Mouse (Mus musculus) CD8-positive naive resting alpha-beta T cell, adult 57 days (primary cell): ENCODE measurements around the gene Dvl3. TPM values are rescaled to one million over a fixed set of nuclear protein-coding genes. Genes with fewer than 3 reads are reported as not detected.

ENCODE experiments used
- total RNA-seq: library from RNA; stranded (reverse); gene quantifications from one replicate; pipeline ENCODE4 v1.2.4, GENCODE M21; 2023

Dvl3 gene
- total RNA-seq = 41.3 TPM

GRCm38 (mm10) chr16:20516726-20517201 lies at the start of gene Dvl3:
Dvl3 (plus strand) TSS chr16:20516982.

DNA sequence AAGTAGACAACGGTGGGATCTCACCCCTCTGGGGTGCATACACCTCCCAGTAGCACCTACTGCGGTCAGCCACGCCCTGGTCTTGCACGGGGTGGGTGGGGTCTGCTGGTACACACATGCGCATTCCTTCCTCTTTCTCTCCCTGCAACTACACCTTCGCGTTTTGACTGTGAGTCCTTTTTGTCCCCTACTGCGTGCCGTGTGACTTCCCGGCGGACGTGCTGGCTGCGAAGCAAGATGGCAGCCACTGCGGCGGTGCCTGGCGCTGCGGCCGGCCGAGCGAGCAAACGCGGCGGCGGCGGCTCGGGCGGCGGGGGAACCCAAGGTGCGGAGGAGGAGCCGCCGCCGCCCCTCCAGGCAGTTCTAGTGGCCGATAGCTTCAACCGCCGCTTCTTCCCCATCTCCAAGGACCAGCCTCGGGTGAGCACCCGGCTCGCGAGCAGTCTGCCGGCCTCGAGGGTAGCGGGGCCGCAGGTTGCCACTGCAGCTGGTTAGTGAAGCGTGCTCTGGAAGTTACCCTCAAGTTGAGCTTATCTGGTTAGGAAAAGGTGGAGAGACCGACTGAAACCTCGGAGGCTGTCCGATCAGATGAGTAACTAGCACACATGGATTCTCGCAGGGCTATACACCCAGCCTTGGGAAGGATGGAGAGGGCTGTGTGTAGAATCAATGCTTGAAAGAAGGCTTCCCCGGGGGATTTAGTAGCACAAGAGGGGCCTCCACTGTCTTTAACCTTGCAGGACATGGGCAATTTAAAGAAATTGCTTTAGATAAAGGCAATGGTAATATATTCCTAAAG lies 17.9 kb upstream of the Dvl3 start, which contains the start of gene Eif2b5:
Gene Eif2b5, plus strand, starts transcription at position 141 of the 799 bp plus-strand sequence.

GRCm38 (mm10) chr16:20535296-20536080 lies 18.7 kb downstream of the Dvl3 start, which contains the start of gene Ap2m1:
Ap2m1 (plus strand) TSS chr16:20535478.

GRCm38 (mm10) chr16:20548096-20548948 lies 31.5 kb downstream of the Dvl3 start, which contains the start of gene Abcf3:
Abcf3 (plus strand) TSS chr16:20548577.

Other genes with a start within 250 kb of the Dvl3 start
- gene Parl, start 214.6 kb upstream of the Dvl3 start, total RNA-seq = 82.8 TPM
- not detected for gene Cyp2ab1, start 191.6 kb upstream of the Dvl3 start, total RNA-seq
- 77.7 TPM for gene Abcc5, start 90.6 kb upstream of the Dvl3 start, total RNA-seq
- gene Eif2b5, start 18.2 kb upstream of the Dvl3 start, total RNA-seq = 37.4 TPM
- gene Ap2m1, start 18.5 kb downstream of the Dvl3 start, total RNA-seq = 174 TPM
- 82.8 TPM for gene Abcf3, start 31.6 kb downstream of the Dvl3 start, total RNA-seq
- 0.40 TPM for gene Vwa5b2, start 72.5 kb downstream of the Dvl3 start, total RNA-seq
- 8.0 TPM for gene Eef1akmt4, start 94.6 kb downstream of the Dvl3 start, total RNA-seq
- not detected for gene Gm49333, start 94.6 kb downstream of the Dvl3 start, total RNA-seq
- 14.0 TPM for gene Alg3, start 94.8 kb downstream of the Dvl3 start, total RNA-seq
- gene Camk2n2, start 104.3 kb downstream of the Dvl3 start, total RNA-seq = not detected
- not detected for gene Ece2, start 112.8 kb downstream of the Dvl3 start, total RNA-seq
- 100 TPM for gene Psmd2, start 134.7 kb downstream of the Dvl3 start, total RNA-seq
- 284 TPM for gene Eif4g1, start 151.3 kb downstream of the Dvl3 start, total RNA-seq
- 2.0 TPM for gene Fam131a, start 176.3 kb downstream of the Dvl3 start, total RNA-seq
- 24.2 TPM for gene Polr2h, start 200.7 kb downstream of the Dvl3 start, total RNA-seq
- 4.2 TPM for gene Clcn2, start 200.8 kb downstream of the Dvl3 start, total RNA-seq
- not detected for gene Chrd, start 216.1 kb downstream of the Dvl3 start, total RNA-seq
- not detected for gene Thpo, start 217.5 kb downstream of the Dvl3 start, total RNA-seq